Mouse (Mus musculus) naive thymus-derived CD4-positive, alpha-beta T cell, adult 2 months (primary cell): Measurements from ENCODE around the gene Awat2.
"Not testable (repeated sequence)": the region's sequence is repeated elsewhere in the genome, so short reads cannot be mapped to it uniquely, and the experiment has no call there.

Experiments
- DNase-seq: peaks from one replicate; pipeline ENCODE4 v3.0.0-alpha.2; 2011; ENCODE audit warnings: low read depth

The Awat2 gene

GRCm38 (mm10) chrX:100442617-100443016, at the start of gene Awat2:
TSS of gene Awat2 (minus strand) at chrX:100442717.
- DNase-seq = not testable (repeated sequence)

- DNase-seq = peak; percentile 70
Observed at GRCm38 (mm10) chrX:100480317-100480716, 37.8 kb upstream of the Awat2 start.

GRCm38 (mm10) chrX:100475569-100476223, 33.2 kb upstream of the Awat2 start:
- no peak for DNase-seq

- DNase-seq = no peak
Observed at GRCm38 (mm10) chrX:100471491-100471890, 29.0 kb upstream of the Awat2 start.

- DNase-seq = no peak
Observed at GRCm38 (mm10) chrX:100470126-100470525, 27.6 kb upstream of the Awat2 start.

GRCm38 (mm10) chrX:100468047-100468446, 25.5 kb upstream of the Awat2 start:
- DNase-seq = no peak

- no peak for DNase-seq
Observed at GRCm38 (mm10) chrX:100443532-100443931, 1.0 kb upstream of the Awat2 start.

GRCm38 (mm10) chrX:100432311-100432710, 10.2 kb downstream of the Awat2 start:
- DNase-seq = no peak

GRCm38 (mm10) chrX:100428693-100429092, 13.8 kb downstream of the Awat2 start, which contains the start of gene Otud6a:
TSS of gene Otud6a (plus strand) at chrX:100429013.
- no peak for DNase-seq

- DNase-seq = no peak
Observed at GRCm38 (mm10) chrX:100409245-100409644, 33.3 kb downstream of the Awat2 start.

GRCm38 (mm10) chrX:100401657-100402056, 40.9 kb downstream of the Awat2 start:
- DNase-seq = no peak

- no peak for DNase-seq
Observed at GRCm38 (mm10) chrX:100400900-100401299, 41.6 kb downstream of the Awat2 start.

GRCm38 (mm10) chrX:100395026-100395425, 47.5 kb downstream of the Awat2 start:
- DNase-seq = no peak

GRCm38 (mm10) chrX:100394223-100394861, 48.2 kb downstream of the Awat2 start:
- DNase-seq = no peak

GRCm38 (mm10) chrX:100392304-100392703, 50.2 kb downstream of the Awat2 start:
- DNase-seq = no peak

- no peak for DNase-seq
Observed at GRCm38 (mm10) chrX:100389887-100390286, 52.6 kb downstream of the Awat2 start.

- no peak for DNase-seq
Observed at GRCm38 (mm10) chrX:100356974-100357373, 85.5 kb downstream of the Awat2 start.
